Mouse (Mus musculus) adrenal gland, adult 18-20 months (tissue): ENCODE measurements around the gene Ndufaf7. TPM values are rescaled to one million over a fixed set of nuclear protein-coding genes. Genes with fewer than 3 reads are reported as not detected.

Source experiments
- DNase-seq, 2 experiments: peaks; one replicate each; pipeline ENCODE4 v3.0.0; 2021 to 2022; ENCODE audit warnings: low spot score in 2 of 2
- long read RNA-seq, 2 experiments: library from polyadenylated mRNA; stranded (forward); transcript quantifications; one replicate each; pipeline ENCODE4 v2.0.0; 2021
- total RNA-seq, 2 experiments: library from RNA; stranded (reverse); gene quantifications; 1 replicate in 1 of 2; 2 replicates in 1 of 2; pipeline ENCODE4 v1.2.3; 2021

Ndufaf7 gene
- 10 to 100 TPM; 43.9 to 47.8 TPM for total RNA-seq
- long read RNA-seq, experiment 1, transcript Ndufaf7-201 (10 exons, 1,749 nt): major isoform, 24 of 28 reads
- long read RNA-seq, experiment 1, partial matches to known transcripts: 3 of 28 reads
- long read RNA-seq, experiment 1, other reads (novel, unspliced or antisense): 1 of 28 reads
- long read RNA-seq, experiment 2, transcript Ndufaf7-201 (10 exons, 1,749 nt): major isoform, 83 of 96 reads
- long read RNA-seq, experiment 2, partial matches to known transcripts: 11 of 96 reads
- long read RNA-seq, experiment 2, other reads (novel, unspliced or antisense): 2 of 96 reads

- DNase-seq: peak; percentile 94 to 95
Observed at GRCm38 (mm10) chr17:78936466-78937228, at the start of gene Ndufaf7, which contains the start of gene Cebpz. Ndufaf7 (plus strand) TSS chr17:78937136. Cebpz (minus strand) TSS chr17:78937066.

DNA sequence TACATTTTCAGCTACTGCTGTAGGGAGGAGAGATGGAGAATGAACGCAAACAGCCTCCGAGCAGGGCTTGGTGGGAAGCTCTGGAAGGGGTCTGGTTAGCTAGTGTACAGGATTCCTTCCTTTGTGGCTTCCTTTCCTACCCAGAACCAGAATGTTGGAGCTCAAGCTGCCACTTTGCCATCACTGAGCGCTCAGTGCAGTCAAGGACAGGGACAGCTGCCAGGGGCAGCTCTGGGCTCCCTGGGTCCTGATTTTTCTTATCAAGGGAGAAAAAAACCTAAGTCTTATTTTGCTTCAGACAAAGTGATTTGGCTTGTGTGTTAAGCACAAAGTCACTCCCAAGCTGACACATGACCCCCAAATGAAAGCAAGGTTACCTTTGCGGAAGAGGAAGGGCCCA, 48.4 kb upstream of the Ndufaf7 start:
- peak in 1 of 2 experiments; percentile 15 for DNase-seq

- no peak for DNase-seq
Observed at GRCm38 (mm10) chr17:78889184-78889583, 47.8 kb upstream of the Ndufaf7 start.

DNA sequence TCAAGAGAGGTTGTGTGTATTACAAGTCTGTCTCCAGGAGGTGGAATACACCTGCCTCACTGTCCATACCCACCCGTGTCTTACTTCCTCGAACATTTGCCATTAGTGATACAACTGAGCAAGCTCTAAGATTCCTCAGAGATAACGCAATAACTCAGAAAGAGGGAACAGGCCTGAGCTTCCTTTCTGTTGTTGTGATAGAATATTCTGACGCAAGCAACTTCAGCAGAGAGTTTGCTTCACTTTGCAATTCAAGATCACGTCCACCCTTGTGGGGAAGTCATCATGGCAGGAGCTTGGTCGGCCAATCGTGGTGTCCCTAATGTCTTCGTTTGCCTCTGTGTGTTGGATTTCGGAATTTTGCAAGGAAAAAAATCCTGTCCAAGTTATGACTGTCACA, 45.9 kb upstream of the Ndufaf7 start:
- no peak for DNase-seq

GRCm38 (mm10) chr17:78894991-78895390, 41.9 kb upstream of the Ndufaf7 start:
- no peak for DNase-seq

DNA sequence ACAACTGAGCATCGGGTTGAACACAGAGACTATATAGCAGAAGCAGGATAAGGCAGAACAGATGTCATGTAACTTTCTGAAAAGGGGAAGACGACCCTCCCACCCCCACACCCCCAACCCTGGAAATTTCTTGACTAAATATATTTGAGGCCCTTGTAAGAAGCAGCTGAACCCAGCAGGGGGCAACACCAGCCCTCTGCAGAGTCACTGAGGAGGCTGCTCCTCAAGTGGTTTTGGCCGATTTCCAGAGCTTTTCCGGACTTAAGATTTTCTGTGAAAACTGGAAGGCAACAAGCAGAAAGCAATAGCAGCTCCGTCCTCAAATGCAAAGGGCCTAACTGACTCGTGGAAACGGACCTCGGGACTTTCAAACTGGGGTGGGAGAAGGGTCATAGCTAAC, 41.5 kb upstream of the Ndufaf7 start:
- no peak for DNase-seq

- DNase-seq: no peak
Observed at GRCm38 (mm10) chr17:78903158-78903557, 33.8 kb upstream of the Ndufaf7 start.

GRCm38 (mm10) chr17:78906892-78907291, 30.0 kb upstream of the Ndufaf7 start, which contains the start of gene Sult6b1:
Sult6b1 (minus strand) TSS chr17:78906992.
- no peak for DNase-seq

DNA sequence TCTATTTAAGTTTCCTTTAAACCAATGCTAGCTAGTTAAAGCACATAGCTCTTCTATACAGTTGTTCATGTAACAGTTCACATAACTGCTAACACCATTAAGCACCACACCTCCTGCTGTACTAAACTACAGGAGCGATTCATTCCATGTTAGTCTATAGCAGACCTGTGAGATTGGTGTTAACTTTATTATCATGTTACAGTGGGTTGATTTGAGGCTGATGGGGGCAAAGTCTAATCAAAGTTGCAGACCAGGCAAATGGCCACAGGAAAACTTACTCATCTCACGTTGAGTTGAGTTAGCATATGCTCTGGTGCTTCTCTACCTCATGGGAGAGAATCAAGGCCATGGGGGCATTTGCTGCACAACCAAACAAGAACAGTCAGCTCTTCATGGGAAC, 27.6 kb upstream of the Ndufaf7 start:
- no peak for DNase-seq

GRCm38 (mm10) chr17:78912861-78913281, 24.1 kb upstream of the Ndufaf7 start:
- DNase-seq: no peak

- DNase-seq: no peak
Observed at GRCm38 (mm10) chr17:78913921-78914320, 23.0 kb upstream of the Ndufaf7 start.

DNA sequence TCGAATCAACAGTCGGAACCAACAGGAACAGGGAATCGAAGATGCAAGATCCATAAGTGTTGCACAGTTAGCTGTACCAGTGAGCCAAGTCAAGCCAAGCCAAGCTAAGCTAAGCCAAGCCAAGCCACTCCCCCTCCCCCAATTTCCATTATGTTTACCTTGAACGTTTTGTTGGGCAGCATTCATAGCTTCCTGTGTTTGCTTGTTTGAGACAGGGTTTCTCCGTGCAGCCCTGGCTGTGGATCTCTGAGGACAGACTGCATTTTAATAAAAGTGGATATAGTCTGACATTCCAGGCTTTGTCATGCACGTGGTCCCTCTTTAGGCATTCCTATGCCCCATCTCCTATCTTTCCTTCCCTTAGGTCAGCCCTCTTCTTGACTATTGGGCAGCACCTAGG, 21.2 kb upstream of the Ndufaf7 start:
- no peak for DNase-seq

DNA sequence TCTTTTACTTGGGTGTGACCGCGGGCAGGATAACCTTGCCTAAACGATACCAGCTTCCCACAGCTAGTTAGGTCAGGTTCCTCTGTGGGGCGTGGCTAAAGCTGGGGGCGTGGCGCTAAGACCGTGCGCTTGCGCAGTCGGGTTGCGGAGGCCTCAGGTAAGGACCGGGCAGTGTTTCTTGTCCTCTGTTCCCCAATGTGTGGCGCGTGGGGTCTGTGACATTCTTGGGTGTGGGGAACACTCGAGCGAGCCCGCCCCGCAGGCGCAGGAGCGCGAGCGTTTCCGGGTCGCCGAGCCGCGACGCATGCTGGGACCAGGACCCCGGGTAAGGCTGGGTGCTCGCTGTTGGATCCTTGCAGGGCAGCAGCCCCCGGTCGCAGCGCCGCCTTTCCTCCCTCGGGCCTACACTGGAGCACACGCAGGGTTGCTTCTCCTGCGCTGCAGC, 20.5 kb upstream of the Ndufaf7 start, which contains the start of gene Cebpzos:
Cebpzos (plus strand) TSS at position 132 of the 445 bp plus-strand sequence.
- peak; percentile 79 to 83 for DNase-seq

GRCm38 (mm10) chr17:78916899-78917298, 20.0 kb upstream of the Ndufaf7 start:
- no peak for DNase-seq

DNA sequence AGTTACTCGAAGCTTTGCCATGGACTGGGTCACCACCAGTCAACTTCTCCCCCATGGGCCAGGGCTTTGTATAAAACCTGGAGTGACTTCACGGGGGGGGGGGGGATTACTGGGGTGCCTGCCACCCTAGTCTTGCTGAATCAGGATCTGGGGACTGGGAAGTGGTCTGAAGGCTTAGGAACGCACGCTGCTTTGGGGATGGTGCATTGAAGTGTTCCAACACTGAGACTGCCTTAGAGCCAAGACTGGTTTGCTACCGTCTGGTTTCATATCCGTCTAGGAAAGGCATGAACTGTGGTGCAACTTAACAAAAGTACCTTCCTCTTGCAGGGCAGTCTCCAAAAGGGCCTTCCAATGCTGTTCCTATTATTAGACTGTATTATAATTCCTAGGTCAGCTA, 19.2 kb upstream of the Ndufaf7 start:
- DNase-seq: no peak

- no peak for DNase-seq
Observed at GRCm38 (mm10) chr17:78935857-78936256, 1.1 kb upstream of the Ndufaf7 start.

GRCm38 (mm10) chr17:78937229-78937853, 405 bp downstream of the Ndufaf7 start:
- DNase-seq: no peak

- no peak for DNase-seq
Observed at GRCm38 (mm10) chr17:78938927-78939326, 2.0 kb downstream of the Ndufaf7 start.

GRCm38 (mm10) chr17:78942579-78942978, 5.6 kb downstream of the Ndufaf7 start:
- DNase-seq: no peak

GRCm38 (mm10) chr17:78951225-78951624, 14.3 kb downstream of the Ndufaf7 start:
- DNase-seq: no peak

DNA sequence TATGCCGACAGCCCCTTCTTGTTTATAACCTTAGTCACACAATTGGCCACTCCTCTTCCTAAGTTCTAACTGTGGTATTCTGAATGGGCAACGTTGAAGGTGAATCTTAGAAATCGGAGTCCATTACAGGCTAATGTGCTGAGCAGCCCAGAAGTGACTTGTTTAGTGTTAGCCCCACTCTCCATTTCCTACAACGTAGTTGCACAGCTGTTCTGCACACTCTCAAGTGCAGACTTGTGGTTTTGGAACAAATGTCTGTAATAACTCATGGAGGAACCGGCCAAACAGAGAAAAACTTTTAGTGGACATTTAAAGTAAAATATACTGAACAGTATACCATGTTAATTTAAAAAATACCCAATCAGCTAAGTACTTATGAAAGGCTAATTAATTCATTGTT, 15.1 kb downstream of the Ndufaf7 start:
- no peak for DNase-seq

DNA sequence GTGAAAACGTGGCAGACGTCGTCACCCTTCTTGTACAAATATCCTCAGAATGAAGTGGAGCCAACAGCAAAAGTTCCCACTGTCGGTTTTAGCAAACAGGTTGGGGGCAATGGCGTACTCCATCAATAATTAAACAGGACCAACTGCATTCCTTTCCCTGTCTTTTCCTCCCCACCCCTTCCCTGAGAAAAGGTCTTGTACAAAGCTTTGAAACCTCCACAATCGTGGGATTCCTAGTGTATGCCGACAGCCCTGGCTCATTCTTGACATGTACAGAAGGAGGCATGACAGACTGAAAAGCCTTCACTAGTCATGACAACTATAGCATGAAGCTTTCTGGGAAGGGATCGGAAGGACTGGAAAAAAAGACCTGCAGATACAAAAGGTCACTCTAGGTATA, 16.3 kb downstream of the Ndufaf7 start:
- no peak for DNase-seq
